Mouse (Mus musculus) B cell, adult (primary cell): ENCODE measurements around the gene Slitrk6. TPM values are rescaled to one million over a fixed set of nuclear protein-coding genes. Genes with fewer than 3 reads are reported as not detected.

Experiments used
- total RNA-seq: library from RNA; stranded (reverse); gene quantifications from 4 replicates; pipeline ENCODE4 v1.2.4, GENCODE M21; 2023; ENCODE audit not compliant: inconsistent age

The Slitrk6 gene
- total RNA-seq = not detected in 4 replicates

DNA sequence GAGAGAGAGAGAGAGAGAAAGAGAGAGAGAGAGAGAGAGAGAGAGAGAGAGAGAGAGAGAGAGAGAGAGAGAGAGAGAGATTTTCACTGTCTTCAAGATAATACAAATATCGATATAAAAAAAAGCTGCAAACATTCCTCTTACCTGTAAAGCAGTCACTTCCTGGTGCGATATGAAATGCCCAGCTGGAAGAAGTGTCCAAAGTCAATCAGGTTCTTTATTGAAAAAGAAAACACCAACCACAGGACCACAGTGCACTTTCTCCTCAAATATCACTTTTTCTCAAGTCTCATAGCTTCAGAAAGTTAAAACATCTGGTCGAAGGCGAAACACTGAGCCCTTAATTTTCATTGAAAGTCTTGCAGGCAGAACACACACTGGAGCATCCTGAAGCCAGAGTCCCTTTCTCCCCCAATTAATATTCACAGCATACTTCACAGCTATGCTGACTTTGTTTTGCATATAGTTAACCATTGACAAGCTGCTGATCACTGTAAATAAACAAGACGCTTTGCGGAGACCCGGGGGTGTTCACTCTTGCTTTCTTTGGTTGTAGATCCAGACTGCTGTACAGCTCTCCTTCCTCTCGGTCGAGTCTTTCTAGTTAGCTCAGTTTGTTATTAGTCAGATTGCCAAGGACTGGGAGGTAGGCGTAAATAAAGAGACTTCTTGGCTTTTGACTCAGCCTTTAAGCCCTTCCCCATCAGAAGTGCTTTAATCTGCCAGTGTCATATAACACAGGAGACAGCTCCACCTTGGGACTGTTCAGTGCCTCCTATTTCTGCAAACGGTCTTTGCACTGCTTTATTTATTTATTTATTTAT is at the start of gene Slitrk6:
TSS of gene Slitrk6 (minus strand) at position 666 of the 824 bp plus-strand sequence.

